Mouse (Mus musculus): ENCODE results near the gene C2cd5. TPM values are rescaled to one million over a fixed set of nuclear protein-coding genes. Genes with fewer than 3 reads are reported as not detected.

The C2cd5 gene
- total and polyA plus RNA-seq, 3 experiments = 16.2 to 47.6 (median 30.5) TPM

DNA sequence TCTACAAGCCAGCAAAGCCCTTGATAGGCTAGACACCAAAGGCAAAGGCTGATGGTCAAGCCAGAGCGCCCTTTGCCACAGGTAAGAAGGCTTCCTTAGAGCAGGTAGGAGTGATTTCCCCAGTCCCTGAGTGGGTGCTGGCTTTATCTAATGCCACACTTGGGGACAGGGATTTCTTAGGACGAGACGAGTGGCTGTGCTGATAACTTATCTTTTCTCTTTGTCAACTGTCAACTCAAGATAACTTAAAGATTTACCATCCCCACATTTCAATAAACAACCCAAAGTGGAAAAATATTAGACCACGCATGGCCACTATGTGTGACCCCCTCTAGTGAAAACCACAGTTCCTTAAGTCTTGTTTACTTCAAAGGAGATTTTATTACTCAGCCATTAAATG lies 7.1 kb downstream of the C2cd5 start (continued):
- TF ChIP-seq ZMIZ1 (IDR thresholded peaks at IDR 0.05; ENCODE audit: low read depth, low read length) (no peak), EP300 (IDR thresholded peaks at IDR 0.05; ENCODE audit: low read depth in 1 of 2, low read length in 2 of 2) (peak in 1 of 2 experiments; percentile 48; a peak in 1 of 4 replicates), HCFC1 (IDR thresholded peaks at IDR 0.05; ENCODE audit: low read depth, low read length) (no peak), GATA1 (IDR thresholded peaks at IDR 0.05; ENCODE audit: low read depth, low read length) (peak; percentile 58), CHD2 (IDR thresholded peaks at IDR 0.05; ENCODE audit: low read length) (no peak), SMC3 (IDR thresholded peaks at IDR 0.05; ENCODE audit: low read depth, low read length) (no peak), RCOR1 (IDR thresholded peaks at IDR 0.05; ENCODE audit: low read depth, low read length) (peak; percentile 69; the same call in 1 of the 2 replicates), GABPA (IDR thresholded peaks at IDR 0.05; ENCODE audit: low read depth, low read length) (no peak), TAL1 (IDR thresholded peaks at IDR 0.05; ENCODE audit: low read length) (no peak), MYC (IDR thresholded peaks at IDR 0.05; ENCODE audit: low read depth, low read length) (no peak), SIN3A (IDR thresholded peaks at IDR 0.05; ENCODE audit: low read length) (no peak), NELFE (IDR thresholded peaks at IDR 0.05; ENCODE audit: low read depth, low read length) (no peak), KAT2A (conservative IDR thresholded peaks at IDR 0.05; ENCODE audit: low read depth, low read length) (no peak), JUND (IDR thresholded peaks at IDR 0.05; ENCODE audit: low read depth, low read length) (no peak)

DNA sequence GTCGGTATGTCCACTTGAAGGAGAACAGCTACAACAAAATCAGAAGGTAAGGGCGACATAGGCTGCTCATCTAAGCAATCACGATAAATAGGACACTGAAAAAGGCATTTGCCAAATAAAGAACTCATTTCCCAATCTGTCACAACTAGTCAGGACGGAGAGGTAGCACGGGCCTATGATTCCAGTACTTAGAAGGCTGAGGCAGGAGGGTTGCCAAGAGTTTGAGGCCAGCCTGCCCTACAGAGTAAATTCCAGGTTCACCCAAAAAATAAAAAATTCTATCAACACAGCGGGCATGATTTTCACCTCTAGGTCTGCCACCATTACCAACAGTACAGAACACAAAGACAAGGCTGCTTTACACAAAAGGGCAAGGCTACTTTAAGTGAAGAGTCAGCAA lies 8.9 kb downstream of the C2cd5 start:
- no peak overlapping the region for H3K9ac ChIP-seq (ENCODE audit: control insufficient read depth, low read depth, low read length, poor library complexity, severe bottlenecking)
- TF ChIP-seq ETS1 (IDR thresholded peaks at IDR 0.05; ENCODE audit: low read depth, low read length) (no peak), ELF1 (IDR thresholded peaks at IDR 0.05; ENCODE audit: low read depth, low read length) (no peak), HCFC1 (IDR thresholded peaks at IDR 0.05; ENCODE audit: low read depth, low read length) (no peak), GATA1 (IDR thresholded peaks at IDR 0.05; ENCODE audit: low read depth, low read length) (no peak), GABPA (IDR thresholded peaks at IDR 0.05; ENCODE audit: low read depth, low read length) (no peak), ZC3H11A (IDR thresholded peaks at IDR 0.05; ENCODE audit: low read depth, low read length) (no peak)
- peaks cover 9 to 12% of the 10 kb centered on the region in 2 experiments for H3K36me3 ChIP-seq (ENCODE audit: control insufficient read depth in 1 of 2, insufficient read depth in 2 of 2, low read length in 2 of 2)
- H3K9me3 ChIP-seq (replicated peaks; ENCODE audit: insufficient read depth, low read length) = no peaks in the 10 kb centered on the region
- peaks cover 4 to 10% of the 10 kb centered on the region in 2 experiments; a peak in 2 of 4 replicates for H3K4me1 ChIP-seq (ENCODE audit: control insufficient read depth in 1 of 2, insufficient read depth in 2 of 2, low read length in 2 of 2)
- 0 out of 2 replicates have a peak, but pooled peaks cover 1% of the 10 kb centered on the region for H3K79me2 ChIP-seq (ENCODE audit: control insufficient read depth, insufficient read depth, low read length, poor library complexity)
- H3K4me3 ChIP-seq (ENCODE audit: control insufficient read depth in 1 of 2, insufficient read depth in 1 of 2, low read depth in 2 of 2, low read length in 2 of 2) = no peak overlapping the region
- no peak for DNase-seq (ENCODE audit: low read depth, low spot score)
- H3K27ac ChIP-seq (ENCODE audit: control insufficient read depth, low read depth, low read length) = no peak overlapping the region
- no peaks in the 10 kb centered on the region for H3K27me3 ChIP-seq (ENCODE audit: control insufficient read depth in 1 of 2, insufficient read depth in 2 of 2, low read length in 2 of 2)

DNA sequence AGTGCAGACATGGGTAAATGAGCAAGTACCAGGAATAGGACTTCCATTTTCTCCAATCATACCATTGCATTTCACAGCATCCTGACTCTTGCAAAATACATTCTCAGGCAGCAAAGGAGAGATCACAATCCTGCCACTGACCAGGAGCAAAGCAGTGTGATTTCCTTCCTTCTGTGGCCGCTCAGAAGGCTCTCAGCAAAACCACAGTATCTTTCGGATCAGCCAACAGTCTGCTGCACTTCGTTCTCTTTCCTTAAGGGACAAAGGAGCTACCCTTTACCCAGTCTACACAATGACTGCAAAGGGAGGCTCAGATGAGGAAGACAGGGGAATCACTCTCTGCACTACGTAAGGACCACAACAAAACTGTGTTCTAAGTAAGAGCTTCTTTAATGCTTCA lies 12.6 kb downstream of the C2cd5 start:
- no peaks in the 10 kb centered on the region for H3K9me3 ChIP-seq (replicated peaks; ENCODE audit: insufficient read depth, low read length)

More for the DNA sequence above, 12.6 kb downstream of the C2cd5 start:
- H3K9ac ChIP-seq (ENCODE audit: control insufficient read depth, low read depth, low read length, poor library complexity, severe bottlenecking) = no peak overlapping the region
- no peak for TF ChIP-seq GABPA (IDR thresholded peaks at IDR 0.05; ENCODE audit: low read depth, low read length)
- no peak for TF ChIP-seq NELFE (IDR thresholded peaks at IDR 0.05; ENCODE audit: low read depth, low read length)
- DNase-seq (ENCODE audit: low read depth, low spot score) = no peak
- peaks cover 4 to 8% of the 10 kb centered on the region in 2 experiments; a peak in 2 of 4 replicates for H3K4me1 ChIP-seq (ENCODE audit: control insufficient read depth in 1 of 2, insufficient read depth in 2 of 2, low read length in 2 of 2)
- H3K36me3 ChIP-seq (ENCODE audit: control insufficient read depth in 1 of 2, insufficient read depth in 2 of 2, low read length in 2 of 2) = peaks cover 9 to 24% of the 10 kb centered on the region in 2 experiments
- no peak overlapping the region for H3K4me3 ChIP-seq (ENCODE audit: control insufficient read depth in 1 of 2, insufficient read depth in 1 of 2, low read depth in 2 of 2, low read length in 2 of 2)
- H3K27me3 ChIP-seq (ENCODE audit: control insufficient read depth in 1 of 2, insufficient read depth in 2 of 2, low read length in 2 of 2) = no peaks in the 10 kb centered on the region
- no peaks in the 10 kb centered on the region for H3K79me2 ChIP-seq (ENCODE audit: control insufficient read depth, insufficient read depth, low read length, poor library complexity)
- no peak overlapping the region for H3K27ac ChIP-seq (ENCODE audit: control insufficient read depth, low read depth, low read length)
